Mouse (Mus musculus): Measurements from ENCODE around the gene Glis3. TPM values are rescaled to one million over a fixed set of nuclear protein-coding genes. Genes with fewer than 3 reads are reported as not detected.

The Glis3 gene
- polyA plus RNA-seq, 1 experiment from 2014 or later, result 2.9 TPM

DNA sequence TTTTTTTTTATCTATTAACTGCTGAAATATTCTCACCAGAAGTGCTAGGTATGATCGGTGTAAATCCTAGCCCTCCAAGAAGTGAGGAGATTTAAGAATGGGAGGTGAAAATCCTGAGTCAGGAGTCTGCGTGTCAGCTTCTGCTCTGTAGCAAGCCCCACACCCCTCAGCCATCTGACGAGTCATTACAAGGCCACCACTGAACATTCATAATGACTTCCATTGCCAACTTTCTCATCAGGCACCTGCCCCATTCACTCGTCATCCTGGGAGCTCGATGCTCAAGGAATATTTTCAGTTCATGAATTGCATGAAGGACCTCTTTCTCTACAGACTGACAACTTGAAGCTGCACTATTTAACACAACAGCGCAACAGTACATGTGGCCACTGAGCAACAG, 32.5 kb downstream of the Glis3 start:
- 85% methylated on average over 6 of the region's 6 CpGs for WGBS
- Histone ChIP-seq H3K9me3 (ENCODE audit: control insufficient read depth, low read length) (no peaks in the 10 kb centered on the region), H3K9ac (ENCODE audit: low read depth, low read length) (no peak overlapping the region), H3K36me3 (ENCODE audit: control insufficient read depth, insufficient read depth, low read length) (no peaks in the 10 kb centered on the region), H3K4me2 (replicated peaks; ENCODE audit: low read depth, low read length) (no peak overlapping the region), H3K4me1 (replicated peaks; ENCODE audit: control insufficient read depth, insufficient read depth, low read length) (no peaks in the 10 kb centered on the region), H3K4me3 (ENCODE audit: low read depth, low read length) (no peak overlapping the region), H3K27me3 (ENCODE audit: control insufficient read depth, insufficient read depth, low read length) (no peaks in the 10 kb centered on the region), H3K27ac (ENCODE audit: low read depth, low read length) (no peak overlapping the region)
- ATAC-seq (ENCODE audit: low FRiP score) (no peak), DNase-seq (ENCODE audit: low spot score) (no peak)

DNA sequence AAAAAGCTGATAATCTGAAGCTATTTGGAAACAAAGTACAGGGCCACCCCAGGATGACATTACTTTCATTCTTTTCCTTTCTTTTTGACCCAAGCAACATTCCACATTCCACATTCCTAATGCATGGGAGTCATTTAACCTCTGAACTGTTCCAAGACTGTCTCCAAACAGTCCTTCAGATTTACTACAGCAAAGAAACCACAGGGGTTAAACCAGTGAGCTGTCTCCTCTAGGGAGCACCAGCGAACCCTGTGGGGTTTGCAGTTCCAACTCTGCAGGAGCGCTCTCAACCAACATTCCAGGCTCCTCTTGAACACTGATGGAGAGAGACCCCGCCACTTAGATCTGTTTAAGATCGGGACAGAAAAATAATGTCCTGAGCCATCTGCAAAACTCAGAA, 33.6 kb downstream of the Glis3 start:
- Histone ChIP-seq H3K9me3 (ENCODE audit: control insufficient read depth, low read length) (no peaks in the 10 kb centered on the region), H3K27ac (ENCODE audit: low read depth, low read length) (no peak overlapping the region), H3K4me3 (ENCODE audit: low read depth, low read length) (no peak overlapping the region), H3K27me3 (ENCODE audit: control insufficient read depth, insufficient read depth, low read length) (no peaks in the 10 kb centered on the region), H3K36me3 (ENCODE audit: control insufficient read depth, insufficient read depth, low read length) (no peaks in the 10 kb centered on the region), H3K4me2 (replicated peaks; ENCODE audit: low read depth, low read length) (no peak overlapping the region), H3K4me1 (replicated peaks; ENCODE audit: control insufficient read depth, insufficient read depth, low read length) (no peaks in the 10 kb centered on the region), H3K9ac (ENCODE audit: low read depth, low read length) (no peak overlapping the region)
- ATAC-seq (ENCODE audit: low FRiP score) (no peak), DNase-seq (ENCODE audit: low spot score) (no peak)
- 55% methylated on average over 4 of the region's 4 CpGs for WGBS

DNA sequence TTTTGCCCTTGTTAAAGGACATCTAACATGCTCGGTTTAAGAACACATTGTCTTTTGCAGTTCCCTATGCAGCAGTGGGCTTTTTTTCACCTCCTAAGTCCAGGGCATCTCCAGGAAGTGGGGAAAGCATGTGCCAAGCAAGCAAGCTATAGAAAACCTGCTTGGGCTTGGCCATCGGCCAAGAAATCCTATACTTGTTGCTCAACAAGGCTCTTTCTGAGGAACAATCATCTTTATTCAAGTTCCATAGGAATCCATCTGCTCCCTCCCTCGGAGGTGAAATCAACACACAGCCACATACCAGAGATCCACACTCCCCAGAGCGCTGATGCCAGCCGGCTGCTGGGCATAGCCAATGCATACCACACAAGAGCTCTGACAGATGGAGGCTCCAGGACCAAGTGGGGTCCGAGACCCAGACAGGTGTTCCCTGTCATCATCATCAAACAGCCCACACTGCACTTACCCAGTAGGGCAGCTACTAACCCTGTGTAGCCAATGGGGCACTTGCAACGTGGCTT, 39.0 kb downstream of the Glis3 start:
- Histone ChIP-seq H3K27me3 (ENCODE audit: control insufficient read depth, insufficient read depth, low read length) (no peaks in the 10 kb centered on the region), H3K36me3 (ENCODE audit: control insufficient read depth, insufficient read depth, low read length) (no peaks in the 10 kb centered on the region), H3K27ac (ENCODE audit: low read depth, low read length) (no peak overlapping the region), H3K9me3 (ENCODE audit: control insufficient read depth, low read length) (no peaks in the 10 kb centered on the region), H3K4me3 (ENCODE audit: low read depth, low read length) (no peak overlapping the region), H3K4me1 (replicated peaks; ENCODE audit: control insufficient read depth, insufficient read depth, low read length) (no peaks in the 10 kb centered on the region), H3K4me2 (replicated peaks; ENCODE audit: low read depth, low read length) (no peak overlapping the region), H3K9ac (ENCODE audit: low read depth, low read length) (no peak overlapping the region)
- DNase-seq (ENCODE audit: low spot score) (no peak), ATAC-seq (ENCODE audit: low FRiP score) (no peak)
- 80% methylated on average over 7 of the region's 7 CpGs for WGBS

DNA sequence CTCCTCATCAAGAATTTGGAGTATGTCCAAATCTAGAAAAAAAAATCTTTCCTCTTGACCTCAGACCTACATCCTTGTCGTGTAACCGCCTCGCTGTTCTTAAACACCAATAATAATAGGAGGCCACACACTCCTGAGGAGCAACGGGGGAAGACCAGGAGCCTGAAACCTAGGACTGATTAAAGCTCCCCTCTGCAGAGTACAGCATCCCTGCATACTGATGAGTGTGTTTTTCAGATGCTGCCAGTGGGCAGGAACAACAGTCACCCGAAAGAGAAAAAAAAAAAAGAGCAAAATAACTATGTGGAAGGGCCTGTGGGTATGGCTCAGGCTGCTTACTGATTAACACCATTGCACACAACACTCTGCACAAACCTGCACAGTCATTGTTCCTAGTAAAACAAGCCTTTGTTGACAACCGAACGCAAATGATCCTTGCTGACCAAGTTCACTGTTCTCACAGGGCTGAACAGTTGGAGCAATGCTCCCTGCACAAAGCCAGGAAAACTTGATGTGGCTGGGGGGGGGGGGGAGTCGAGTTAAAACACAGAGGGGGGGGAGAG, 43.8 kb downstream of the Glis3 start:
- Histone ChIP-seq H3K27me3 (ENCODE audit: control insufficient read depth, insufficient read depth, low read length) (no peaks in the 10 kb centered on the region), H3K9me3 (ENCODE audit: control insufficient read depth, low read length) (no peaks in the 10 kb centered on the region), H3K4me2 (replicated peaks; ENCODE audit: low read depth, low read length) (no peak overlapping the region), H3K4me3 (ENCODE audit: low read depth, low read length) (no peak overlapping the region), H3K4me1 (replicated peaks; ENCODE audit: control insufficient read depth, insufficient read depth, low read length) (no peaks in the 10 kb centered on the region), H3K36me3 (ENCODE audit: control insufficient read depth, insufficient read depth, low read length) (no peaks in the 10 kb centered on the region), H3K27ac (ENCODE audit: low read depth, low read length) (no peak overlapping the region), H3K9ac (ENCODE audit: low read depth, low read length) (no peak overlapping the region)
- DNase-seq (ENCODE audit: low spot score) (peak; percentile 17), ATAC-seq (ENCODE audit: low FRiP score) (no peak)
- 28% methylated on average over 7 of the region's 8 CpGs for WGBS

DNA sequence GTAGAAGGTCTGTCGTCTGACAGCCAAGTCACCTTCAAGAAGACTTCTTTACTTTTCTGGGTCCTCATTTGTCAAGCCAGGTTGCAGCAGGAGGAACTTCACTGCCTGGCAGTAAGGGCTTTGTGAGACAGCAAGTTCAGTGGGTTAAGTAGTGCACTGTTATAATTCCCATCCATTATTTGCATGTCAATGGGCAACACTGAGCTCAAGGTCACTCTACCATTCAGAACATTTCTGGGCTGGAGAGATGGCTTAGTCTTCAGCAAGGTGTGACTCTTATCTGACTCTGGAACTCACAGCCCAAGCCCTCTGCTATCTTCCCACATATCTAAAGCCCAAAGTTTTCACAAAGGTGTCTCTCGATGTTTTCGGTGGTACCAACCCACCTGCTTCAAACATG, 44.9 kb downstream of the Glis3 start:
- WGBS, result 95% methylated on average over 3 of the region's 3 CpGs
- Histone ChIP-seq H3K4me3 (ENCODE audit: low read depth, low read length) (no peak overlapping the region), H3K9ac (ENCODE audit: low read depth, low read length) (no peak overlapping the region), H3K27me3 (ENCODE audit: control insufficient read depth, insufficient read depth, low read length) (no peaks in the 10 kb centered on the region), H3K27ac (ENCODE audit: low read depth, low read length) (no peak overlapping the region), H3K36me3 (ENCODE audit: control insufficient read depth, insufficient read depth, low read length) (no peaks in the 10 kb centered on the region), H3K4me1 (replicated peaks; ENCODE audit: control insufficient read depth, insufficient read depth, low read length) (no peaks in the 10 kb centered on the region), H3K9me3 (ENCODE audit: control insufficient read depth, low read length) (no peaks in the 10 kb centered on the region), H3K4me2 (replicated peaks; ENCODE audit: low read depth, low read length) (no peak overlapping the region)
- DNase-seq (ENCODE audit: low spot score) (no peak), ATAC-seq (ENCODE audit: low FRiP score) (no peak)

DNA sequence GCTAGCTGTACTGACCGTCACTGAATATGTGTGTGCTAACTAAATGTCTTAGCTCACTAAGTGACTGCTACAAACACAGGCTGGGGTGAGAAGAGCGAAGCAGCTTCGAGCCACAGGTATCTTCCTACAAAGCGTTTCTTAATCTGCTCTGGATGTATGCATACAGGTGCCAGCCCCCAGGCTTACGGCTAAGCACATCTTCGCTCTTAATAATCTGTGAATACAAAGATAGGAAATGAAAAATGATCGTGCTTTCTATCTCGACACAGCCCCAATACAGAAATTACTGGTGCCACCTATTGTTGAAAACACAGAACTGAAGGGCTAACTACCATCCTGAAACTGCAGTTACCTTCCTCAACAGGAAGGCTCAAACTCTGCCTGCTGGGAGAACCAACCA, 51.5 kb downstream of the Glis3 start:
- H3K4me3 ChIP-seq (ENCODE audit: low read depth, low read length), result no peak overlapping the region
- H3K9me3 ChIP-seq (ENCODE audit: control insufficient read depth, low read length), result no peaks in the 10 kb centered on the region
- no peaks in the 10 kb centered on the region for H3K4me1 ChIP-seq (replicated peaks; ENCODE audit: control insufficient read depth, insufficient read depth, low read length)
- no peaks in the 10 kb centered on the region for H3K27me3 ChIP-seq (ENCODE audit: control insufficient read depth, insufficient read depth, low read length)
- ATAC-seq (ENCODE audit: low FRiP score) (no peak), DNase-seq (ENCODE audit: low spot score) (peak; percentile 22)
- WGBS, result 63% methylated on average over 8 of the region's 8 CpGs
- no peak overlapping the region for H3K27ac ChIP-seq (ENCODE audit: low read depth, low read length)
- no peak overlapping the region for H3K9ac ChIP-seq (ENCODE audit: low read depth, low read length)
- H3K36me3 ChIP-seq (ENCODE audit: control insufficient read depth, insufficient read depth, low read length), result no peaks in the 10 kb centered on the region
- H3K4me2 ChIP-seq (replicated peaks; ENCODE audit: low read depth, low read length), result no peak overlapping the region

DNA sequence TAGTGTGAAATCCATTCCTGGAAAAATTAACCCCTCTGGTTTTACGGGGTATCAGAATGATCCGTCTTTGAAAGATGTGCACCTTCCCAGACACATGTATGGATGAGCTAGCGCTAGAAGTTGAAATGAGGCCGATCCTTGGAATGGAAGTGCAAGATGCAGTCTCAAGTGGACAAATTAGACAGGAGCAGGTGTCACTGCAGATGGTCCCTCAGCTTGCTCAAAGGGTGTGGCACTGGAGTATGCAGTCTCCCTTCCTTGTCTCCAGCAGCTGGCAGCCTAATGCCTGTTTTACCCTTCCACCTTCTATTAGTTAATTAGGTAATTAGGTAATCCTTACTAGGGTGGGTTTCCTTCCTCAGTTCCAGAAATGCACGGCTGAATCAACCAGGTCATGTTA, 53.7 kb downstream of the Glis3 start:
- 94% methylated on average over 5 of the region's 5 CpGs for WGBS
- DNase-seq (ENCODE audit: low spot score), result no peak
- no peaks in the 10 kb centered on the region for H3K9me3 ChIP-seq (ENCODE audit: control insufficient read depth, low read length)
- no peaks in the 10 kb centered on the region for H3K4me1 ChIP-seq (replicated peaks; ENCODE audit: control insufficient read depth, insufficient read depth, low read length)
- no peak for ATAC-seq (ENCODE audit: low FRiP score)
- H3K4me2 ChIP-seq (replicated peaks; ENCODE audit: low read depth, low read length), result no peak overlapping the region
- H3K4me3 ChIP-seq (ENCODE audit: low read depth, low read length), result no peak overlapping the region
- no peak overlapping the region for H3K9ac ChIP-seq (ENCODE audit: low read depth, low read length)
- H3K27ac ChIP-seq (ENCODE audit: low read depth, low read length), result no peak overlapping the region
- H3K27me3 ChIP-seq (ENCODE audit: control insufficient read depth, insufficient read depth, low read length), result no peaks in the 10 kb centered on the region
- no peaks in the 10 kb centered on the region for H3K36me3 ChIP-seq (ENCODE audit: control insufficient read depth, insufficient read depth, low read length)

DNA sequence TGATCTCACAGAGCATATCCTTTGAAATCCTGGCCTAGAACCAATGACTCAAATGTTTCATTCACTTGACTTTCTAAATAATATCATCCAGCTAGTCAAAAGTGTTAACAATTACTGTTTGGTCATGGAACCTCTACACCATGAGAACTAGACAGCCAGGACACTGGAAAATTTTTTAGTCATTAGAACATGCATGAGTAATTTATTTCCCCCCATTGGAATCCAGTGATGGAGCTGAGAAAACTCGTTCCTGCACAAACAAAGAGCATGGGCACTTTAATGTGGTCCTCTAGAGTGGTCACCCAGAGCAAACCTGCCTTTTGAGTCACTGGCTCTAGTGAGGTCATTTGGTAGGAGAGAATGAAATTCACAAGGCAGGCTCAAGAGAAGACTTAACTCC, 55.3 kb downstream of the Glis3 start:
- no peaks in the 10 kb centered on the region for H3K36me3 ChIP-seq (ENCODE audit: control insufficient read depth, insufficient read depth, low read length)
- H3K27me3 ChIP-seq (ENCODE audit: control insufficient read depth, insufficient read depth, low read length), result no peaks in the 10 kb centered on the region
- no peak overlapping the region for H3K4me2 ChIP-seq (replicated peaks; ENCODE audit: low read depth, low read length)
- no peak overlapping the region for H3K9ac ChIP-seq (ENCODE audit: low read depth, low read length)
- no peak overlapping the region for H3K27ac ChIP-seq (ENCODE audit: low read depth, low read length)
- H3K4me3 ChIP-seq (ENCODE audit: low read depth, low read length), result no peak overlapping the region
- no peak for DNase-seq (ENCODE audit: low spot score)
- ATAC-seq (ENCODE audit: low FRiP score), result no peak
- 83% methylated on average over 1 of the region's 1 CpGs for WGBS
- H3K4me1 ChIP-seq (replicated peaks; ENCODE audit: control insufficient read depth, insufficient read depth, low read length), result no peaks in the 10 kb centered on the region
- H3K9me3 ChIP-seq (ENCODE audit: control insufficient read depth, low read length), result no peaks in the 10 kb centered on the region

DNA sequence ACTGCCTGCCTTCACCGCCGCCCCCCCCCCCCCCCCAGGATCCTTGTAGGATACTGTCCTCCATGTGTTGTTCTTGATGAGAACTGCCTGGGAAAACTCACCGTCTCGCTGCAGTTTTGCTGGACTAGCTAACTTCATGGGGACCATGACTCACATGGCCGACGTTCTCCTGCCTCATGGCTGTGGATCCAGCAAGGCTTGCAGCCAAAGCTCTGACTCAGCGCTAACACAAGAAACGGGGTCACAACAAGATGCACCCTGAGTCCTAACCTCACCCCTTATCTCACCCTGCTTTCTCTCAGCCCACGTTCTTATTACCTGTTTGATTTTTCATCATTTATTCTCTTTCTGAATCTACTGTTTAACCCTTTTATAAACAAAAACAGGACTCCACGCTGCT, 56.2 kb downstream of the Glis3 start:
- H3K36me3 ChIP-seq (ENCODE audit: control insufficient read depth, insufficient read depth, low read length), result no peaks in the 10 kb centered on the region
- no peaks in the 10 kb centered on the region for H3K27me3 ChIP-seq (ENCODE audit: control insufficient read depth, insufficient read depth, low read length)
- no peak overlapping the region for H3K27ac ChIP-seq (ENCODE audit: low read depth, low read length)
- 90% methylated on average over 10 of the region's 10 CpGs for WGBS
- ATAC-seq (ENCODE audit: low FRiP score) (no peak), DNase-seq (ENCODE audit: low spot score) (no peak)
- H3K9ac ChIP-seq (ENCODE audit: low read depth, low read length), result no peak overlapping the region
- H3K9me3 ChIP-seq (ENCODE audit: control insufficient read depth, low read length), result no peaks in the 10 kb centered on the region
- no peak overlapping the region for H3K4me2 ChIP-seq (replicated peaks; ENCODE audit: low read depth, low read length)
- H3K4me1 ChIP-seq (replicated peaks; ENCODE audit: control insufficient read depth, insufficient read depth, low read length), result no peaks in the 10 kb centered on the region
- no peak overlapping the region for H3K4me3 ChIP-seq (ENCODE audit: low read depth, low read length)

Data from hindbrain, embryonic 11.5 days (tissue).